Mouse (Mus musculus) heart, postnatal 0 days (tissue): ENCODE measurements at regions not wholly inside any gene's neighbourhood (a gene's known extent, or its start where the extent isn't known, plus 50 kb on each side); places are given as distances from the start of the nearest gene placed in this dataset.

Experiments
- CTCF ChIP-seq: IDR thresholded peaks from 2 replicates; pipeline ENCODE4 v1.5.1; 2016; ENCODE audit warnings: antibody characterized with exemption, control low read depth, low read depth
- EP300 ChIP-seq: IDR thresholded peaks from 2 replicates; pipeline ENCODE4 v1.6.1; 2016; ENCODE audit warnings: antibody characterized with exemption, low read depth

DNA sequence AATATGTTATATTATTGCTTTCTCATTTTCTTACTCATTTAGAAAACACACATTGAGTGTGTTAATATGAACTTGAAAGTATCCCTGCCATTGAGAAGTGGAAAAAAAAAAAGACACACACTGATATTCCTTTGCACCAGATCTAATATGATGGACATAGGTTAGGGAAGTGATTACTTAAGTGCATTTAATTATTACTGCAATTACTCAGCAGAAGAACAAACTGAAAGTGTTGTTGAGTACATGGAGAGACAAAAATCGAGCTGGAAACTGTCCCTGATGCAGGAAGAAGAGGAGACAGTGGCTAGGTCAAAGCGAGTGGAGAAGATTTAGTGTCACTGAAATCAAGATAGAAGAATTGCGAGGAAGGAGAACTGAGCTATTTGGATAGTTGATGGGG lies 88.8 kb upstream of the Vgll3 start:
- no peak for TF ChIP-seq CTCF
- TF ChIP-seq EP300, result no peak
